Mouse (Mus musculus) midbrain, embryonic 10.5 days (tissue): ENCODE measurements around the gene Smdt1. TPM values are rescaled to one million over a fixed set of nuclear protein-coding genes. Genes with fewer than 3 reads are reported as not detected.

Experiments used
- DNase-seq: peaks from one replicate; pipeline ENCODE4 v3.0.0-alpha.2; 2017; ENCODE audit warnings: low spot score
- H3K27ac ChIP-seq: fragments of 300-500 bp; sonication (generic); replicated peaks from 2 replicates; pipeline ENCODE4 v1.5.1; 2016; ENCODE audit warnings: mild to moderate bottlenecking
- H3K27me3 ChIP-seq: fragments of 300-500 bp; sonication (generic); 2 replicates; pipeline ENCODE4 v1.6.1; 2016; ENCODE audit warnings: low read depth, mild to moderate bottlenecking; ENCODE audit not compliant: poor library complexity, severe bottlenecking
- H3K36me3 ChIP-seq: fragments of 300-500 bp; sonication (generic); 2 replicates; pipeline ENCODE4 v1.6.1; 2016; ENCODE audit warnings: mild to moderate bottlenecking, moderate library complexity
- H3K4me1 ChIP-seq: fragments of 300-500 bp; sonication (generic); 2 replicates; pipeline ENCODE4 v1.6.1; 2016
- H3K4me3 ChIP-seq: fragments of 300-500 bp; sonication (generic); 2 replicates; pipeline ENCODE4 v1.5.1; 2016; ENCODE audit warnings: mild to moderate bottlenecking, moderate library complexity
- H3K9me3 ChIP-seq: fragments of 300-500 bp; sonication (generic); replicated peaks from 2 replicates; pipeline ENCODE4 v1.6.1; 2016; ENCODE audit warnings: mild to moderate bottlenecking
- WGBS: fragments of 180-500 bp; shearing (Covaris S2); methylation state at CpG from one replicate; pipeline ENCODE4 v1.1.7; 2016; 5-methylcytosine and 5-hydroxymethylcytosine counted together
- polyA plus RNA-seq: library from polyadenylated mRNA; unstranded; fragments of >200 nt; fragmentation: Nextera tagmentation; extraction: Ambion mirVana; gene quantifications from 2 replicates; pipeline ENCODE4 v1.2.1, GENCODE M21; 2016

The Smdt1 gene
- polyA plus RNA-seq, 1 experiment from 2014 or later = 253 TPM

GRCm38 (mm10) chr15:82346580-82347302 is 8.0 kb downstream of the Smdt1 start:
- 68% methylated on average over 14 of the region's 14 CpGs for WGBS
- DNase-seq = no peak
- Histone ChIP-seq H3K4me1 (peaks cover 28% of the 10 kb centered on the region), H3K27ac (peak overlapping the region; percentile 95), H3K27me3 (peaks cover 7% of the 10 kb centered on the region; the same call in 1 of the 2 replicates), H3K36me3 (peaks cover 40% of the 10 kb centered on the region), H3K4me3 (peak overlapping the region; percentile 80), H3K9me3 (no peaks in the 10 kb centered on the region)

DNA sequence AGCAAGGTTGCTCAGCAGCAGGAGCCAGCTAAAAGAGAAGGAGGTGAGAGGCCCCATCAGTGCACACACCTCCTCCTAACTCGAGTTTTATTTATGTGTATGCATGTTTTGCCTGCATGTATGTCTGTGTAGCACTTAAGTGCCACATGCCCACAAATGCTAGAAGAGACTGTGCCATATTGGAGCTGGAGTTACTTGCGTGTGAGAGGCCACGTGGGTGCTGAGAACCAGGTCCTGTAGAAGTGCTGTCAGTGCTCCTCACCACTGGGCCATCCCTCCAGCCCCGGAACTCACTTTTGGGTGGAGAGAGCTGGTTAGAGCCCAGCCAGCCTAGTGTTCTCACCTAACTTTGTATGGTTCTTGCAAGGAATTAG is 8.5 kb downstream of the Smdt1 start:
- Histone ChIP-seq H3K27me3 (0 out of 2 replicates have a peak, but pooled peaks cover 1% of the 10 kb centered on the region), H3K4me3 (peak overlapping the region; percentile 80), H3K9me3 (no peaks in the 10 kb centered on the region), H3K27ac (no peak overlapping the region), H3K36me3 (peaks cover 40% of the 10 kb centered on the region), H3K4me1 (peaks cover 32% of the 10 kb centered on the region)
- 86% methylated on average over 4 of the region's 4 CpGs for WGBS
- DNase-seq = no peak

GRCm38 (mm10) chr15:82347852-82348251 is 9.1 kb downstream of the Smdt1 start:
- H3K4me1 ChIP-seq = peaks cover 38% of the 10 kb centered on the region
- H3K9me3 ChIP-seq = no peaks in the 10 kb centered on the region
- H3K4me3 ChIP-seq = no peak overlapping the region
- H3K27me3 ChIP-seq = no peaks in the 10 kb centered on the region
- WGBS = 91% methylated on average over 12 of the region's 12 CpGs
- no peak for DNase-seq
- H3K36me3 ChIP-seq = peaks cover 40% of the 10 kb centered on the region
- no peak overlapping the region for H3K27ac ChIP-seq

DNA sequence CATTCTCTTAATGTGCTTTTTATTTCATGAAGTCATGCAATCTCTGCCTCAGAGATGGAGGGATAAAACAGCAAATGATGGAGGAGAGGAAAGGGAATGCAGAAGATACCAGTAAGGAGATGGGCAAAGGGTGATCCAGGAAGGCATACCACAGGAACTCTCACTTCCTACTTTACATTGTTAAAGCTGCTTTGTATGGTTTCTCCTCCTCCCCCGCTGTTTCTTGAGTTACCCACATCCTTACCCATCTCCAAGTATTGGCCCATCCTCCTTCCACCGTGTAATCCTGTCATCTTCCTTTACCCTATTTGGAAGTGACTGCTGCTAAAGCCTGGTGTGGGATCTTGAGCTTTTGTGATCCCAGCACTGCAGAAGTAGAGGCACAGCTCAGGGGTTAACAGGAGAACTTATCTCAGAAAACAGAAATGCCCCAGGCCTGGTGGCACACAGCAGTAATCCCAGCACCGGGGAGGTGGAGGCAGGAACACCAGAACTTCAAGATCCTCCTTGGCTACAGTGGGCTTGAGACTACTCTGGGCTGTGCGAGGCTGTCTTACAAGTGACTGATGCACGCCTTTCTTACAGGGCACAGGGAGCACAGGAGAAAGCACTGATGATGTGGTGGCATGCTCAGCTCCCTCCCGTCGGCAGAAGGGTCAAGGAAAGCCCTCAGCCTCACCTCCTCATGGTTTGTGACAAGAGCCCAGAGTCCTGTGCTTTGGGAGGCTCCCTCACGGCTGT is 9.7 kb downstream of the Smdt1 start:
- Histone ChIP-seq H3K27ac (no peak overlapping the region), H3K36me3 (peaks cover 40% of the 10 kb centered on the region), H3K9me3 (no peaks in the 10 kb centered on the region), H3K4me3 (no peak overlapping the region), H3K27me3 (no peaks in the 10 kb centered on the region), H3K4me1 (peaks cover 44% of the 10 kb centered on the region)
- no peak for DNase-seq
- 93% methylated on average over 8 of the region's 8 CpGs for WGBS

DNA sequence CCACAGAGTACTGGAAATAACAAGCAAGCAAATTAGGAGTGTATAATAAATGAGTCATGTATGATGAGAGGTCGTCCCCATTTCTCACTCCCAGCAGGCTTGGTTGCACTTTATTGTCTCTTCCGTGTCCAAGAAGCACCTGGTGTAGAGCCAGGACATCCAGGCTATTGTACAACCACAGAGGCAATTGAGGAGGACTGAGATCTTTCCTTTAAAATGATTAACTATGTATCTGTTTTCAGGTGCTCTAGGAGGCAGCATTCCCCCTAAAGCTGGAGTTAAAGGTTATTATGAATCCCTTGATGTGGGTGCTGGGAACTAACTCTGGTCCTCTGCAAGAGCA is 10.2 kb downstream of the Smdt1 start:
- WGBS = 93% methylated on average over 2 of the region's 2 CpGs
- Histone ChIP-seq H3K27me3 (no peaks in the 10 kb centered on the region), H3K9me3 (no peaks in the 10 kb centered on the region), H3K4me1 (peaks cover 45% of the 10 kb centered on the region), H3K36me3 (peaks cover 40% of the 10 kb centered on the region), H3K4me3 (no peak overlapping the region), H3K27ac (no peak overlapping the region)
- DNase-seq = no peak

DNA sequence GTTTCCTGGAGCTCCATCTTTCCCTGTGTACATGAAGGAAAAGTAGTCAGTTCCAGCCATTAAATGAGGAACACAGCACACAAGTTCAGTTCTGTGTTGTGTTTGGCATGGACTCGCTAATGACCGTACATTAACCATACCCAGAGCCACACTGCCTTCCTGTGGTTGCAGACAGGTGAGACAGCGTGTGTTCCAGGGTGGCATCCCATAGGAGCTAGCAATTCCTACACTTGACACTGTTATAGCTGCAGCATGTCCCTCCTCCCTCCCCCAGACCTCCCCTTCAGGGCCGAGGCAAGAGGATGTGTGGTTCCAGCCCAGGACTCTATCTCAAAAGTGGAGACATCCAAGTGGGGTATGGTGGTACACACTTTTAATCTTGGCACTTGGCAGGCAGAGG is 11.6 kb downstream of the Smdt1 start:
- Histone ChIP-seq H3K4me1 (peaks cover 43% of the 10 kb centered on the region), H3K4me3 (no peak overlapping the region), H3K27me3 (no peaks in the 10 kb centered on the region), H3K27ac (no peak overlapping the region), H3K36me3 (peaks cover 40% of the 10 kb centered on the region), H3K9me3 (no peaks in the 10 kb centered on the region)
- 89% methylated on average over 4 of the region's 4 CpGs for WGBS
- no peak for DNase-seq

- 87% methylated on average over 3 of the region's 3 CpGs for WGBS
- no peak overlapping the region for H3K4me3 ChIP-seq
- H3K9me3 ChIP-seq = no peaks in the 10 kb centered on the region
- H3K27me3 ChIP-seq = no peaks in the 10 kb centered on the region
- DNase-seq = no peak
- peaks cover 40% of the 10 kb centered on the region for H3K36me3 ChIP-seq
- no peak overlapping the region for H3K27ac ChIP-seq
- H3K4me1 ChIP-seq = peaks cover 41% of the 10 kb centered on the region
Measured at GRCm38 (mm10) chr15:82351480-82351879, 12.7 kb downstream of the Smdt1 start.

GRCm38 (mm10) chr15:82353078-82353744 is 14.5 kb downstream of the Smdt1 start:
- WGBS = 37% methylated on average over 14 of the region's 14 CpGs
- peak overlapping the region; percentile 98 for H3K4me3 ChIP-seq
- peak overlapping the region; percentile 97 for H3K27ac ChIP-seq
- no peaks in the 10 kb centered on the region for H3K27me3 ChIP-seq
- no peaks in the 10 kb centered on the region for H3K9me3 ChIP-seq
- H3K4me1 ChIP-seq = peaks cover 26% of the 10 kb centered on the region
- H3K36me3 ChIP-seq = peaks cover 30% of the 10 kb centered on the region
- DNase-seq = peak; percentile 27

DNA sequence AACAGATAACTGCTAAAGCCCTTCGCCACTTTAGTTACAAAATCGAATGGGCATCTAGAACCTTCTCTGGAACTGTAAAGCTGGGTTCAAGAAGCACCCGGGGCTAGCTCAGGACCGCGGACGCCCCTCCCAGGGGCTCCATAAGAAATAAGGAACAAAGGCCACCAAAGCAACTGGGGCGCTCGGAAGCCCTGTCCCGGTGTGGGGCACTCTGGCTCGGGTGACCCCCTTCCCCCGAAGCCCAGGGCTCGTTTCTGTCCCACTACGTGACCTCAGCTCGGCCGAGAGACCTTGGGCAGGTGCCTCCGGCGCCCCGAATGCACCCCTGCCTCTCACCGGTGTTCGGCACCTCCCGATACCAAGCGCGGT is 15.0 kb downstream of the Smdt1 start:
- Histone ChIP-seq H3K9me3 (no peaks in the 10 kb centered on the region), H3K4me3 (peak overlapping the region; percentile 98), H3K27ac (peak overlapping the region; percentile 97), H3K4me1 (peaks cover 27% of the 10 kb centered on the region), H3K36me3 (peaks cover 25% of the 10 kb centered on the region), H3K27me3 (no peaks in the 10 kb centered on the region)
- under 1% methylated on average over 23 of the region's 23 CpGs for WGBS
- DNase-seq = no peak

- no peaks in the 10 kb centered on the region for H3K27me3 ChIP-seq
- peak; percentile 99 for DNase-seq
- peak within 1 kb of the TSS; percentile 98 for H3K4me3 ChIP-seq
- peaks cover 19% of the 10 kb centered on the region for H3K36me3 ChIP-seq
- H3K9me3 ChIP-seq = no peaks in the 10 kb centered on the region
- H3K4me1 ChIP-seq = peaks cover 30% of the 10 kb centered on the region
- peak within 1 kb of the TSS; percentile 97 for H3K27ac ChIP-seq
- 2% methylated on average over 57 of the region's 57 CpGs for WGBS
Measured at GRCm38 (mm10) chr15:82354126-82354945, 15.6 kb downstream of the Smdt1 start, which contains the start of gene Ndufa6. Gene Ndufa6, minus strand, starts transcription at chr15:82354322.

GRCm38 (mm10) chr15:82358431-82359260 is 19.9 kb downstream of the Smdt1 start:
- 70% methylated on average over 22 of the region's 22 CpGs for WGBS
- no peaks in the 10 kb centered on the region for H3K27me3 ChIP-seq
- 0 out of 2 replicates have a peak overlapping the region, but pooled peaks have one; percentile 29 for H3K27ac ChIP-seq
- H3K4me1 ChIP-seq = peaks cover 9% of the 10 kb centered on the region
- H3K9me3 ChIP-seq = no peaks in the 10 kb centered on the region
- H3K4me3 ChIP-seq = no peak overlapping the region
- peak; percentile 12 for DNase-seq
- H3K36me3 ChIP-seq = no peaks in the 10 kb centered on the region
